Mouse (Mus musculus) midbrain, embryonic 12.5 days (tissue): ENCODE measurements at regions not wholly inside any gene's neighbourhood (a gene's known extent, or its start where the extent isn't known, plus 50 kb on each side); places are given as distances from the start of the nearest gene placed in this dataset.

Source experiments
- ATAC-seq: fragments of 200-750 bp; cut with Nextera tagmentation; 2 replicates; pipeline ENCODE4 v1.8.0; 2017; ENCODE audit warnings: low read depth, moderate TSS enrichment, moderate library complexity; ENCODE audit not compliant: low FRiP score
- H3K27ac ChIP-seq: fragments of 300-500 bp; sonication (generic); replicated peaks from 2 replicates; pipeline ENCODE4 v1.5.1; 2016; ENCODE audit warnings: mild to moderate bottlenecking
- H3K27me3 ChIP-seq: fragments of 300-500 bp; sonication (generic); 2 replicates; pipeline ENCODE4 v1.6.1; 2016; ENCODE audit warnings: mild to moderate bottlenecking
- H3K36me3 ChIP-seq: fragments of 300-500 bp; sonication (generic); 2 replicates; pipeline ENCODE4 v1.6.1; 2016
- H3K4me1 ChIP-seq: fragments of 300-500 bp; sonication (generic); 2 replicates; pipeline ENCODE4 v1.6.1; 2016
- H3K4me2 ChIP-seq: fragments of 300-500 bp; sonication (generic); replicated peaks from 2 replicates; pipeline ENCODE4 v1.6.1; 2016; ENCODE audit warnings: mild to moderate bottlenecking, moderate library complexity
- H3K4me3 ChIP-seq: fragments of 300-500 bp; sonication (generic); 2 replicates; pipeline ENCODE4 v1.5.1; 2016; ENCODE audit warnings: mild to moderate bottlenecking
- H3K9ac ChIP-seq: fragments of 300-500 bp; sonication (generic); replicated peaks from 2 replicates; pipeline ENCODE4 v1.6.1; 2016; ENCODE audit warnings: mild to moderate bottlenecking, moderate library complexity
- H3K9me3 ChIP-seq: fragments of 300-500 bp; sonication (generic); 2 replicates; pipeline ENCODE4 v1.6.1; 2016; ENCODE audit warnings: mild to moderate bottlenecking
- WGBS: fragments of 180-500 bp; shearing (Covaris S2); methylation state at CpG from one replicate; pipeline ENCODE4 v1.1.7; 2016; 5-methylcytosine and 5-hydroxymethylcytosine counted together

DNA sequence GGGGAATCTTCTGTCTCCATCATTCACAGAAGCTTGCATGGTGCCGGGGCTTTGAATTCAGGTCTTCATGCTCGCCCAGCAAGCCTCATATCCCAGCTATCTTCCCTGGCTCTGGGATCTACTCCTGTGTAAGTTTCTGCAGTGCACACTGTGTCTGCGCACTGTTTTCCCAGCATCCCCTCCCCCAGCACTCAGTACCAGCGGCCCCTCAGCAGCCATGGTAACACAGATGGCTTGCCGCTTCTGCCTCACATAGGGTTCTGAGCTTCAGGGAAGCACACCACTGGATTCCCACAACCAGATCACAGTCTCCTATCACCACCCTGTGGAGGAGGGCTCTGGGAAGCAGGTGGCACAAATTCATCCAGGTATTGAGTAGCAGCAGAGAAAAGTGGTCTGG lies 187.7 kb downstream of the Sh3bp4 start:
- H3K4me1 ChIP-seq, result peaks cover 7% of the 10 kb centered on the region; the same call in 1 of the 2 replicates
- no peak overlapping the region for H3K4me3 ChIP-seq
- no peaks in the 10 kb centered on the region for H3K9me3 ChIP-seq
- ATAC-seq, result no peak
- H3K27ac ChIP-seq, result no peak overlapping the region
- no peaks in the 10 kb centered on the region for H3K27me3 ChIP-seq
- H3K4me2 ChIP-seq, result no peak overlapping the region
- H3K36me3 ChIP-seq, result no peaks in the 10 kb centered on the region
- H3K9ac ChIP-seq, result no peak overlapping the region
- 69% methylated on average over 5 of the region's 5 CpGs for WGBS

GRCm38 (mm10) chr1:89265771-89266170 lies 188.8 kb upstream of the Agap1 start:
- WGBS, result 87% methylated on average over 4 of the region's 4 CpGs
- no peak overlapping the region for H3K27ac ChIP-seq
- H3K9ac ChIP-seq, result no peak overlapping the region
- H3K36me3 ChIP-seq, result no peaks in the 10 kb centered on the region
- H3K27me3 ChIP-seq, result peaks cover 8% of the 10 kb centered on the region
- H3K4me2 ChIP-seq, result no peak overlapping the region
- no peak overlapping the region for H3K4me3 ChIP-seq
- H3K4me1 ChIP-seq, result peaks cover 2% of the 10 kb centered on the region; the same call in 1 of the 2 replicates
- ATAC-seq, result no peak
- no peaks in the 10 kb centered on the region for H3K9me3 ChIP-seq

DNA sequence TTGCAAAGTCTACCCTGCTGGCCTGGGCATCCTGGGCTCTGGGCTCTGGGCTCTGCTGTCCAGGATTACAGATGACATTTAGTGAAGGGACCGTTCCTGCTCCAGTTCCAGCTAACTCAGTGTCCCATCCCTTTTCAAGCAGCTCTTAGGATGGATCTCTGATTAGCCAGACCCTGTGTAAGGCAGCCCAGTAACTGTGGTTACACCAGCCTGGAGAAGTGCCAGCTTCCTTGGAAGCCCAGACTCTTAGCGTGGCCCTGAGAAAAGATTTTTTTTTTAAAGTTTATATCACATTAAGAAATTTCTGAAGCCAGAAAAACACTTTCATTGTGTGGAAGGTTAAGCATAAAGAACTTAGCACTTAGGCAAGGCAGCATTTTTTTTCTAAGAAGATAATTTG lies 185.8 kb upstream of the Agap1 start:
- H3K9ac ChIP-seq, result no peak overlapping the region
- H3K4me3 ChIP-seq, result no peak overlapping the region
- H3K4me2 ChIP-seq, result no peak overlapping the region
- H3K36me3 ChIP-seq, result no peaks in the 10 kb centered on the region
- ATAC-seq, result no peak
- H3K4me1 ChIP-seq, result peaks cover 2% of the 10 kb centered on the region; the same call in 1 of the 2 replicates
- 57% methylated on average over 2 of the region's 2 CpGs for WGBS
- no peak overlapping the region for H3K27ac ChIP-seq
- H3K9me3 ChIP-seq, result no peaks in the 10 kb centered on the region
- H3K27me3 ChIP-seq, result peaks cover 15% of the 10 kb centered on the region

GRCm38 (mm10) chr1:89271743-89272142 lies 182.9 kb upstream of the Agap1 start:
- ATAC-seq, result no peak
- no peak overlapping the region for H3K9ac ChIP-seq
- H3K4me1 ChIP-seq, result peaks cover 2% of the 10 kb centered on the region; the same call in 1 of the 2 replicates
- no peak overlapping the region for H3K4me2 ChIP-seq
- no peaks in the 10 kb centered on the region for H3K36me3 ChIP-seq
- no peak overlapping the region for H3K4me3 ChIP-seq
- no peak overlapping the region for H3K27ac ChIP-seq
- H3K9me3 ChIP-seq, result no peaks in the 10 kb centered on the region
- peaks cover 15% of the 10 kb centered on the region for H3K27me3 ChIP-seq
- WGBS, result 84% methylated on average over 8 of the region's 8 CpGs

GRCm38 (mm10) chr1:89273021-89273420 lies 181.6 kb upstream of the Agap1 start:
- Histone ChIP-seq H3K27me3 (peaks cover 15% of the 10 kb centered on the region), H3K4me2 (no peak overlapping the region), H3K36me3 (no peaks in the 10 kb centered on the region), H3K4me3 (no peak overlapping the region), H3K9ac (no peak overlapping the region), H3K4me1 (peaks cover 2% of the 10 kb centered on the region; the same call in 1 of the 2 replicates), H3K27ac (no peak overlapping the region), H3K9me3 (no peaks in the 10 kb centered on the region)
- 89% methylated on average over 10 of the region's 10 CpGs for WGBS
- ATAC-seq, result no peak

- Histone ChIP-seq H3K4me3 (no peak overlapping the region), H3K27me3 (peaks cover 15% of the 10 kb centered on the region), H3K36me3 (no peaks in the 10 kb centered on the region), H3K27ac (no peak overlapping the region), H3K9ac (no peak overlapping the region), H3K4me1 (peaks cover 2% of the 10 kb centered on the region; the same call in 1 of the 2 replicates), H3K4me2 (no peak overlapping the region), H3K9me3 (no peaks in the 10 kb centered on the region)
- 92% methylated on average over 10 of the region's 10 CpGs for WGBS
- ATAC-seq, result no peak
Measured at GRCm38 (mm10) chr1:89273786-89274362, 180.7 kb upstream of the Agap1 start.

GRCm38 (mm10) chr1:89279382-89279781 lies 175.2 kb upstream of the Agap1 start:
- no peaks in the 10 kb centered on the region for H3K9me3 ChIP-seq
- H3K4me2 ChIP-seq, result no peak overlapping the region
- H3K9ac ChIP-seq, result no peak overlapping the region
- no peak overlapping the region for H3K4me3 ChIP-seq
- no peaks in the 10 kb centered on the region; the same call in 1 of the 2 replicates for H3K27me3 ChIP-seq
- 86% methylated on average over 5 of the region's 5 CpGs for WGBS
- H3K4me1 ChIP-seq, result no peaks in the 10 kb centered on the region
- no peaks in the 10 kb centered on the region for H3K36me3 ChIP-seq
- no peak for ATAC-seq
- no peak overlapping the region for H3K27ac ChIP-seq

GRCm38 (mm10) chr1:89281107-89281655 lies 173.4 kb upstream of the Agap1 start:
- Histone ChIP-seq H3K4me1 (0 out of 2 replicates have a peak, but pooled peaks cover 2% of the 10 kb centered on the region), H3K9ac (no peak overlapping the region), H3K27ac (no peak overlapping the region), H3K9me3 (no peaks in the 10 kb centered on the region), H3K36me3 (no peaks in the 10 kb centered on the region), H3K4me2 (no peak overlapping the region), H3K27me3 (no peaks in the 10 kb centered on the region; the same call in none of the 2 replicates), H3K4me3 (no peak overlapping the region)
- ATAC-seq, result no peak
- WGBS, result 77% methylated on average over 1 of the region's 1 CpGs

DNA sequence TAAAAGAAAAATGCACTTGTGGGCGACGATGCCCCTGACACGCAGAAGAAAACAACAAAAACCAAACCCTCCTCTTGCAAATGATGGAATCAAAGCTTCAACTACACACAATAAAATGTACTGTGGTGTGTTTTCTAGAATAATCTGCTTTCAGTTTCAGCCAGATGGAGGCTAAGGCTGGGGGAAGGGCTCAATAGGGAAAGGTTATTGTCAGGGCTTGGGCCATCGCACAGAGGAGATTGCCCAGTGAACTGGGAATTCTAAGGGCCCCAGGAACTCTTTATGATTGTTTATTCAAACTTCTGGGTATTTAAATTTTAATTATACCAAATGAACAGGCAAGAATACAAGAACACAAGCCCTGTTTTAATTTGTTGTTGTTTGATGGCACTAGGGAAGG lies 169.6 kb upstream of the Agap1 start:
- H3K27ac ChIP-seq, result no peak overlapping the region
- 0 out of 2 replicates have a peak, but pooled peaks cover 2% of the 10 kb centered on the region for H3K4me1 ChIP-seq
- H3K4me3 ChIP-seq, result no peak overlapping the region
- no peaks in the 10 kb centered on the region for H3K9me3 ChIP-seq
- H3K27me3 ChIP-seq, result peaks cover 9% of the 10 kb centered on the region
- no peak overlapping the region for H3K9ac ChIP-seq
- no peaks in the 10 kb centered on the region for H3K36me3 ChIP-seq
- ATAC-seq, result no peak
- WGBS, result 76% methylated on average over 4 of the region's 4 CpGs
- H3K4me2 ChIP-seq, result no peak overlapping the region

DNA sequence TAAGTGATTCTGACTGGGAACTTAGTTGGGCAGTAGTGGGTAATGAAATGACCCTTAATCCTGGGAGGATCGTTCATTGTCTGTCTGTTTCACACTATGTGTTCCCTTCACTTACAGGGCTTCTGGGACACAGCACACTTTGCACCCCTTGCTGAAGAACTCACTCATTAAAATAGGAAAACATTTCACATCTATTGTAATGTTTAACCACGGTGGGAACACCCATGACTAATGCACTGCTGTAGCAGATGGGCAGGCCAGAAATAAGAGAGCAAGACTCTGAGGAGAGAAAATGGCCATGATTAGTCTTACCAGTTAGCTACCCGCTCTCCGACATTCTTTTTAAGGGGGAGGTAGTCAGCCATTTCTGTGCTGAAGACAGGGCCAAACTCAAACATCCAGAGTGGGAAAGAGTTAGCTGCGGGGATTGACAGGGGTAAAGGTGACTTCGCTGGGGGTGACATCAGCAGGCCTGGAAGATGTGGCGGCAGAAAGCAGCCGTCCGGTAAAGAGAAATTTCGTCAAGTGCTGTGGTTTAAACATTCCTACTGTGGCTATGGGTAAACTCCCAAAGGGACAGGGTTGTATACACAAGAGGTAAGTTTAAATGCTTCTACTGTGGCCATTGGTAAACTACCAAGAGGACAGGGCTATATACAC lies 167.3 kb upstream of the Agap1 start:
- ATAC-seq, result no peak
- no peak overlapping the region for H3K4me2 ChIP-seq
- 0 out of 2 replicates have a peak, but pooled peaks cover 2% of the 10 kb centered on the region for H3K4me1 ChIP-seq
- no peak overlapping the region for H3K9ac ChIP-seq
- H3K4me3 ChIP-seq, result no peak overlapping the region
- no peaks in the 10 kb centered on the region for H3K9me3 ChIP-seq
- H3K36me3 ChIP-seq, result no peaks in the 10 kb centered on the region
- peaks cover 9% of the 10 kb centered on the region for H3K27me3 ChIP-seq
- WGBS, result 87% methylated on average over 10 of the region's 10 CpGs
- H3K27ac ChIP-seq, result no peak overlapping the region

DNA sequence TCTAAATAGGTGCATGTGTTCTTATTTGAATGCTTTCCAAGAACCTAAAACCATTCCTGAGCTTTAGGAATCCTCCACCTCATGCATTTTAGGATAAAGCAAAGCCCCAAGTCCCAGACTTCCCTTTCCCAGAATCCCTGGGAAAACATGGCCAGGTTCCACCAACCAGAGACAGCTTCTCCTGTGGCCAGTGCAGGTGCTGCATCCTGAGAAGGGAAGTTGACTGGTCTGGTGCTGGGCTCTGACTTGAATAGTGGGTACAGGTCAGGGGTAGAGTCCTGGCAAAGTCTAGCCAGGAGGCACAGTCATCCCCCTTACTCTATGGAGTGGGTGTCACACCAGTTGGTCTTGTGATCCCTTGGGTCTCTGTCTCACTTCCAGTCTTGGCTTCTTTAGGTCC lies 166.6 kb upstream of the Agap1 start:
- H3K27me3 ChIP-seq, result peaks cover 9% of the 10 kb centered on the region
- no peak overlapping the region for H3K4me3 ChIP-seq
- H3K27ac ChIP-seq, result no peak overlapping the region
- H3K9me3 ChIP-seq, result no peaks in the 10 kb centered on the region
- no peak overlapping the region for H3K4me2 ChIP-seq
- H3K4me1 ChIP-seq, result 0 out of 2 replicates have a peak, but pooled peaks cover 2% of the 10 kb centered on the region
- no peak overlapping the region for H3K9ac ChIP-seq
- ATAC-seq, result no peak
- no peaks in the 10 kb centered on the region for H3K36me3 ChIP-seq

- no peak overlapping the region for H3K4me2 ChIP-seq
Measured at GRCm38 (mm10) chr1:89288921-89289320, 165.7 kb upstream of the Agap1 start.

More at GRCm38 (mm10) chr1:89288921-89289320, 165.7 kb upstream of the Agap1 start:
- no peak for ATAC-seq
- Histone ChIP-seq H3K36me3 (no peaks in the 10 kb centered on the region), H3K4me3 (no peak overlapping the region), H3K27me3 (peaks cover 9% of the 10 kb centered on the region), H3K27ac (no peak overlapping the region), H3K9ac (no peak overlapping the region), H3K9me3 (no peaks in the 10 kb centered on the region), H3K4me1 (0 out of 2 replicates have a peak, but pooled peaks cover 2% of the 10 kb centered on the region)
- 85% methylated on average over 2 of the region's 2 CpGs for WGBS
